Mouse (Mus musculus): ENCODE results near the gene Rnf141. TPM values are rescaled to one million over a fixed set of nuclear protein-coding genes. Genes with fewer than 3 reads are reported as not detected.

The Rnf141 gene
- polyA plus RNA-seq, 1 experiment from 2014 or later = 31.6 TPM

GRCm38 (mm10) chr7:110808962-110809361 is 35.3 kb downstream of the Rnf141 start:
- no peak overlapping the region for H3K4me2 ChIP-seq (replicated peaks; ENCODE audit: low read depth, low read length)
- no peak overlapping the region for H3K9ac ChIP-seq (replicated peaks; ENCODE audit: low read depth)
- H3K4me3 ChIP-seq (ENCODE audit: low read depth, low read length) = no peak overlapping the region
- DNase-seq (ENCODE audit: low spot score) = peak; percentile 53
- no peaks in the 10 kb centered on the region for H3K27me3 ChIP-seq (replicated peaks; ENCODE audit: insufficient read depth, low read length)
- H3K27ac ChIP-seq (ENCODE audit: low read length) = no peak overlapping the region
- 0 out of 2 replicates have a peak, but pooled peaks cover 5% of the 10 kb centered on the region for H3K36me3 ChIP-seq (ENCODE audit: insufficient read depth, low read length)
- H3K9me3 ChIP-seq (ENCODE audit: low read length) = no peaks in the 10 kb centered on the region
- no peak for ATAC-seq
- WGBS = 53% methylated on average over 3 of the region's 3 CpGs
- no peak for TF ChIP-seq EP300 (IDR thresholded peaks at IDR 0.05)
- no peak for TF ChIP-seq CTCF (IDR thresholded peaks at IDR 0.05)
- H3K4me1 ChIP-seq (ENCODE audit: insufficient read depth, low read depth, low read length) = peaks cover 4% of the 10 kb centered on the region; the same call in 1 of the 2 replicates

GRCm38 (mm10) chr7:110807460-110808030 is 36.7 kb downstream of the Rnf141 start:
- Histone ChIP-seq H3K27me3 (replicated peaks; ENCODE audit: insufficient read depth, low read length) (no peaks in the 10 kb centered on the region), H3K4me3 (ENCODE audit: low read depth, low read length) (no peak overlapping the region), H3K9ac (replicated peaks; ENCODE audit: low read depth) (no peak overlapping the region), H3K4me2 (replicated peaks; ENCODE audit: low read depth, low read length) (no peak overlapping the region), H3K27ac (ENCODE audit: low read length) (peak overlapping the region; percentile 38; the same call in 1 of the 2 replicates), H3K36me3 (ENCODE audit: insufficient read depth, low read length) (0 out of 2 replicates have a peak, but pooled peaks cover 1% of the 10 kb centered on the region), H3K9me3 (ENCODE audit: low read length) (no peaks in the 10 kb centered on the region), H3K4me1 (ENCODE audit: insufficient read depth, low read depth, low read length) (peaks cover 4% of the 10 kb centered on the region; the same call in 1 of the 2 replicates)
- peak; percentile 61 for DNase-seq (ENCODE audit: low spot score)
- peak; percentile 85 for ATAC-seq
- 66% methylated on average over 13 of the region's 13 CpGs for WGBS
- TF ChIP-seq CTCF (IDR thresholded peaks at IDR 0.05) = no peak
- peak; percentile 89 for TF ChIP-seq EP300 (IDR thresholded peaks at IDR 0.05)

- Histone ChIP-seq H3K27ac (ENCODE audit: low read length) (no peak overlapping the region), H3K9ac (replicated peaks; ENCODE audit: low read depth) (no peak overlapping the region), H3K4me1 (ENCODE audit: insufficient read depth, low read depth, low read length) (peaks cover 4% of the 10 kb centered on the region; the same call in 1 of the 2 replicates), H3K4me3 (ENCODE audit: low read depth, low read length) (no peak overlapping the region), H3K27me3 (replicated peaks; ENCODE audit: insufficient read depth, low read length) (no peaks in the 10 kb centered on the region), H3K36me3 (ENCODE audit: insufficient read depth, low read length) (no peaks in the 10 kb centered on the region), H3K4me2 (replicated peaks; ENCODE audit: low read depth, low read length) (no peak overlapping the region), H3K9me3 (ENCODE audit: low read length) (no peaks in the 10 kb centered on the region)
- 46% methylated on average over 3 of the region's 3 CpGs for WGBS
- TF ChIP-seq EP300 (IDR thresholded peaks at IDR 0.05) (no peak), CTCF (IDR thresholded peaks at IDR 0.05) (no peak)
- peak; percentile 73 for DNase-seq (ENCODE audit: low spot score)
- ATAC-seq = peak; percentile 49
Observed at GRCm38 (mm10) chr7:110804266-110804665, 40.0 kb downstream of the Rnf141 start.

GRCm38 (mm10) chr7:110803131-110803530 is 41.1 kb downstream of the Rnf141 start:
- H3K9me3 ChIP-seq (ENCODE audit: low read length) = no peaks in the 10 kb centered on the region
- no peak overlapping the region for H3K9ac ChIP-seq (replicated peaks; ENCODE audit: low read depth)
- no peaks in the 10 kb centered on the region for H3K36me3 ChIP-seq (ENCODE audit: insufficient read depth, low read length)
- H3K4me1 ChIP-seq (ENCODE audit: insufficient read depth, low read depth, low read length) = peaks cover 4% of the 10 kb centered on the region; the same call in 1 of the 2 replicates
- DNase-seq (ENCODE audit: low spot score) (no peak), ATAC-seq (no peak)
- H3K4me3 ChIP-seq (ENCODE audit: low read depth, low read length) = no peak overlapping the region
- H3K4me2 ChIP-seq (replicated peaks; ENCODE audit: low read depth, low read length) = no peak overlapping the region
- TF ChIP-seq CTCF (IDR thresholded peaks at IDR 0.05) (no peak), EP300 (IDR thresholded peaks at IDR 0.05) (no peak)
- 95% methylated on average over 10 of the region's 10 CpGs for WGBS
- no peak overlapping the region for H3K27ac ChIP-seq (ENCODE audit: low read length)
- no peaks in the 10 kb centered on the region for H3K27me3 ChIP-seq (replicated peaks; ENCODE audit: insufficient read depth, low read length)

- H3K4me3 ChIP-seq (ENCODE audit: low read depth, low read length) = no peak overlapping the region
- DNase-seq (ENCODE audit: low spot score) (peak; percentile 92), ATAC-seq (peak; percentile 25; the same call in 1 of the 2 replicates)
Observed at GRCm38 (mm10) chr7:110801028-110801427, 43.2 kb downstream of the Rnf141 start.

GRCm38 (mm10) chr7:110797722-110798409 is 46.4 kb downstream of the Rnf141 start:
- no peak overlapping the region for H3K9ac ChIP-seq (replicated peaks; ENCODE audit: low read depth)

More at GRCm38 (mm10) chr7:110801028-110801427, 43.2 kb downstream of the Rnf141 start:
- Histone ChIP-seq H3K9me3 (ENCODE audit: low read length) (no peaks in the 10 kb centered on the region), H3K4me2 (replicated peaks; ENCODE audit: low read depth, low read length) (no peak overlapping the region), H3K4me1 (ENCODE audit: insufficient read depth, low read depth, low read length) (peaks cover 4% of the 10 kb centered on the region; the same call in 1 of the 2 replicates), H3K36me3 (ENCODE audit: insufficient read depth, low read length) (no peaks in the 10 kb centered on the region), H3K9ac (replicated peaks; ENCODE audit: low read depth) (no peak overlapping the region), H3K27ac (ENCODE audit: low read length) (no peak overlapping the region), H3K27me3 (replicated peaks; ENCODE audit: insufficient read depth, low read length) (no peaks in the 10 kb centered on the region)
- TF ChIP-seq EP300 (IDR thresholded peaks at IDR 0.05) = no peak
- TF ChIP-seq CTCF (IDR thresholded peaks at IDR 0.05) = peak; percentile 97
- WGBS = 0% methylated on average over 4 of the region's 4 CpGs

More at GRCm38 (mm10) chr7:110797722-110798409, 46.4 kb downstream of the Rnf141 start:
- H3K27me3 ChIP-seq (replicated peaks; ENCODE audit: insufficient read depth, low read length) = no peaks in the 10 kb centered on the region
- no peak for TF ChIP-seq CTCF (IDR thresholded peaks at IDR 0.05)
- TF ChIP-seq EP300 (IDR thresholded peaks at IDR 0.05) = no peak
- H3K9me3 ChIP-seq (ENCODE audit: low read length) = no peaks in the 10 kb centered on the region
- DNase-seq (ENCODE audit: low spot score) (peak; percentile 67), ATAC-seq (peak; percentile 71)
- no peaks in the 10 kb centered on the region for H3K4me1 ChIP-seq (ENCODE audit: insufficient read depth, low read depth, low read length)
- H3K4me2 ChIP-seq (replicated peaks; ENCODE audit: low read depth, low read length) = no peak overlapping the region
- 75% methylated on average over 11 of the region's 11 CpGs for WGBS
- H3K36me3 ChIP-seq (ENCODE audit: insufficient read depth, low read length) = no peaks in the 10 kb centered on the region
- H3K4me3 ChIP-seq (ENCODE audit: low read depth, low read length) = no peak overlapping the region
- H3K27ac ChIP-seq (ENCODE audit: low read length) = no peak overlapping the region
